Mouse (Mus musculus) urinary bladder, postnatal 10 days (tissue): ENCODE measurements at regions not wholly inside any gene's neighbourhood (a gene's known extent, or its start where the extent isn't known, plus 50 kb on each side); places are given as distances from the start of the nearest gene placed in this dataset.
A peak's percentile ranks its signal among the peaks of the same experiment; 100 is the strongest.

Experiments
- DNase-seq: peaks from one replicate; pipeline ENCODE4 v3.0.0; 2022; ENCODE audit warnings: low spot score

- peak; percentile 11 for DNase-seq
Observed at GRCm38 (mm10) chr9:41766533-41766920, 357.6 kb downstream of the Sorl1 start.

- no peak for DNase-seq
Observed at GRCm38 (mm10) chr9:41765816-41766532, 358.1 kb downstream of the Sorl1 start.

DNA sequence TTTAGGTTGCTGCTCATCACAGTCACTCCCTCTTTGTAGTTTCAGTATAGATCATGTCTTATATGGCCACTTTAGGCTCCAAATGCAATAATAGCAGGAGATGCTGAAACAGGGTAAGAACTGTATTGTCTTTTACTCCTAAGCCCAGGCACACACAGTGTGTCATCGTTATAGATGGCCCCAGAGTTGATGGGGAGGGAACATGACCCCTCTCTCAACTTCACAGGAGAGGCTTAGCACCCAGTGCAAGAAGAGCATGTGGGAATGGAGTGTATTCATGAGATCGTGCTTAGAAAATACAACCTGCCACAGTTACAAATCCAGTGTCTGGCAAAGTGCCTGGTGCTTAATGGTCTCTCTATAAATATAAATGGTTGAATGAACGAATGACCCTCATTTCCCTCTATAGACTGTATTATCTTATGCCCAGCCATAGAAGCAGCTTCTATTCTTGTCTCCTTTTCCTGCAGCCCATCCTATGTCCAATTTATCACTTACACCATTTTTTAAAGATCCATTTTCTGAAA is 363.0 kb downstream of the Sorl1 start:
- DNase-seq = no peak

DNA sequence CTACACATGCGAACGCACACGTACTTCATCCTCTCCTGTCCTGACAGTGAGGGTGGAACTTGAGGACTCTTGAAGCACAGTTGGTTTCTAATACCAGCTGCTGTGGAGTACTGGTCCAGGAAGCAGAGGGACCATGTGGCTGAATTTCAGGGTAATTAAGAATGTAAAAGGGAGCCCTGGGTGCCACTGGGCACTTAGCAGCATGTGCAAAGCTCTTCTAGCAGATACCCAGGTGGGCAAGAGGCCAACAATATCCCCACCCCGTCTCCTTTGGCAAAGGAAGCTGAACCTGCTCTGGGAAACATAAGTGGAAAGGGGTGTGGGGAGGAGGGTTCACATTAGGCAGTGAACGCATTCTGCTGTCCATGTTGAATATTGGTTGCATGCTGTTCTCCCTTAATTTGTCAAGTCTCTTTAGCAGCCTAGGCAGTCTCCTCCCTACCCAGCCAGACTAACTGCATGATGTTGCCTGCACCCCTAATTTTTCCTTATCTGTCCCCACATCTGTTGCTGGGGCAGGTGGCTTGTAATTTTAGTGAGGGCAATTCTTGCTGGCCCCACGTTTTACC is 369.6 kb downstream of the Sorl1 start:
- no peak for DNase-seq

DNA sequence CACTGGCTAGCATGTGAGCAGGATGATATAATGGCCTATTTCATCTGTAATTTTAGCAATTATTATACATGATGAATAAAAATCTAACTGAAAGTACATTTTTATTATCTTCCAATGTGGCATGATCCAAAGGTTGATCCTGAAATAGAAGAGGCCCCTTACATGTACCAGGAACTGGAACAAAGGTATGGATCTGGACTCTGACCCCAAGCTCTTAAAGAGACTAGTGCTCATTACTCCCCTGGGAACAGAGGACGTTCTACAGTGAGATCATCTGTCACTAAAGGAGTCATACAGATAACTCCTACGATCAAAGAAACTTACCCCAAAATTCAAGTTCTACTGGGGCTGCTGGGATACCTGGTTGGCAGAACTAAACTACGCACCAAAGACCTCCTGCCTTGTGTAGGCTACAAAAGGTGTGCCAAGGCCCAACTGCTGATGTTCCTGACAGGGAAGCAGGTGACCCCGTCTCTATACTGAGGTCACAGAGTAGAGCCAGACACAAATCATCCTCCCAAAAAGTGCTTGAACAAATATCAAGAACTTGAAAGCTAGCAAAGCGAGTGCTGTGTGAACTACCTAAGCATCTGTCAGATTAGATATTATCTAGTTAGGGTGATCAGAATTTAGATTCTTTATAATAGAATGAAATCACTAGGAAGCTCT is 378.0 kb downstream of the Sorl1 start:
- DNase-seq = no peak

- DNase-seq = no peak
Observed at GRCm38 (mm10) chr9:41741500-41741899, 382.6 kb downstream of the Sorl1 start.

DNA sequence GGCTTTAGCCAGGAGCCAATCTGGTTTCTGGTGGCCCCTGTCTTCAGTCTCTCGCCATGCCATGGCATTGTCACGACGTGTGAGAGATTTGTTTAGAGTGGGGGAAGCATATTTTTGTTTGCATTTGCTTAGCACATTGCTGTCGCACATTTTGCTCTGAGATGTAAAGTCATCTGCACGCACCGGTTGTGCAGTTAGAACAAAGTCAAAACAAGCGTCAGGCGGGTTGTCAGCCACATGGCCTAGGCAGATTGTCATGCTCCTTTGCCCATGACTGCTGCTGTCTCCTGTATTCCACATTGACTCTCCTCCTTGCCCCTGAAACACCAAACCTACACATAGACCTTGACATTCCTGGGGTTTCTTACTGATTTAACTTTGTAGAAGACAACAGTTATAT is 383.6 kb downstream of the Sorl1 start:
- DNase-seq = no peak

GRCm38 (mm10) chr9:41737671-41738070 is 386.4 kb downstream of the Sorl1 start:
- no peak for DNase-seq

GRCm38 (mm10) chr9:41736881-41737280 is 387.2 kb downstream of the Sorl1 start:
- DNase-seq = no peak

- no peak for DNase-seq
Observed at GRCm38 (mm10) chr9:41736234-41736859, 387.8 kb downstream of the Sorl1 start.

DNA sequence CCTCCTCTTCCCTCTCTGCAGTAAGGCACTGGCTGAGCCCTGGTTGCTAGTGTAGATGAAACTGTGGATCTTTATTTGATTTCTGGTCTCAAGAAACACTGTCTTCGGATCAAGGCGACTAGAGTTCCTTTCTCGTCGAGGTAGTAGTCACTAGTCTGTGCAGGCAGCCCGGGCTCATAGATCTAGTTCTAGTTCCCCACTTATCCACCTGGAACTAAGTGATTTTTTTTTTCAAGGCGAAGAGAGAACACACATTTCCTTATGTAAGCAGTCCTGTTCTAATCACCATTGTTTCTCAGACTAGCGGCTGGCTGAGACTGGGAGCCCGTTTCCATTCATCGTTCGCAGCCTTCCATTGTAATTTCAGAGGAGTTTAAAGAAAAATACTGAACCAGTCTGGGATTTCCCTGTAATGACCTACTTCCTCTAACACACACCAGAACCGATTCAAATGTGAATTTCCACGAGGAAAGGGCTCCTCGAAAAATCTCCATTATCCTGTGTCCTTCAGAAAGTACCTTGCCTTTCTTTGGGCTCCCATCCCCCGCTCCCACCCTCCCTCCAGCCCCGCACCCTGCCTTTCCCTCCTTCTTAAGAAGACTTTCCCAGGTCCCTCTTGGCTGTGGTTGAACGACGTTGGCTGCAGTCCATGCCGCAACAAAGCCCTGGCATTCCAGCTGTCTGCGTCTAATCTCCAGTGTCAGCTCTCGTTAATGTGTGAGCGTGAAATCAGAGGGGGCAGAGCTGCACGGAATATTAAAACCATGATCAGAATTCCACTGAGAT is 388.5 kb downstream of the Sorl1 start:
- no peak for DNase-seq

- no peak for DNase-seq
Observed at GRCm38 (mm10) chr9:41734925-41735447, 389.1 kb downstream of the Sorl1 start.

DNA sequence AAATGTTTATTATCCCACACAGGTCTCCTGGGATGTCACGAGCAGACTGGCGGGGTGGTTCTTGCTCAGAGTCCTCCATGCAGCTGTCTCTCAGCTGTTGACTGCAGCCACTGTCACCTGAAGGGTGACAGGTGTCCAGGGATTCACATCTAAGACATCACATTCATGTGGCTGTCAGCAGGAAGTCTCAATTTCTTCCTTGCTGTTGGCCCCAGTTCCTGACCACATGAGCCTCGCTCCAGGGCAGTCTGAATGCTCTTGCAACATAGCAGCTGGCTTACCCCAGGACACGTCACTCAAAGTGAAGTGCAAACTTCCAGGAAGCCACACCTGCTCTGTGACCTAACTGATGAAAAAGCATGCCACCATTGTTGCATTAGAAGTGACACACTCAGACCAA is 402.5 kb downstream of the Sorl1 start:
- DNase-seq = no peak

- DNase-seq = no peak
Observed at GRCm38 (mm10) chr9:41715231-41715630, 408.9 kb downstream of the Sorl1 start.

DNA sequence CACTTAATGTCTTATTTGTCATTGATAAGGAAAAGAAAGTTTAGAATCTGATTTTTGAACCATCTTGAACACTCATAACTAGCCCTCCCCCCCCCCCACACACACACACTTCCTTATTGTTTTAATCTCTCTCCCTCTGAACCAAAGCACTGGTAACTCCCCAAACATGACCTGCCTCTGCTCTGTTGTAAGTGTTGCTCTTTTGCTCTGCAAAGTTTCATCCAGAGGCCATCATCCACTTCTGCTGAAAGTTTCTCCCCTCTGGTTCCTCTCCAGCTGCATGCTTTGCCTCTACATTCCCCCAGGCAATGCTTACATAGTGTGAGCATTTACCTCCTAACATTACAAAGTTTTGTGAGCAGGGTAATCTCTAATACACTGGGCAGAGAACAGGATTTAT is 418.1 kb downstream of the Sorl1 start:
- DNase-seq = no peak

- DNase-seq = no peak
Observed at GRCm38 (mm10) chr9:41705461-41705903, 418.6 kb downstream of the Sorl1 start.

DNA sequence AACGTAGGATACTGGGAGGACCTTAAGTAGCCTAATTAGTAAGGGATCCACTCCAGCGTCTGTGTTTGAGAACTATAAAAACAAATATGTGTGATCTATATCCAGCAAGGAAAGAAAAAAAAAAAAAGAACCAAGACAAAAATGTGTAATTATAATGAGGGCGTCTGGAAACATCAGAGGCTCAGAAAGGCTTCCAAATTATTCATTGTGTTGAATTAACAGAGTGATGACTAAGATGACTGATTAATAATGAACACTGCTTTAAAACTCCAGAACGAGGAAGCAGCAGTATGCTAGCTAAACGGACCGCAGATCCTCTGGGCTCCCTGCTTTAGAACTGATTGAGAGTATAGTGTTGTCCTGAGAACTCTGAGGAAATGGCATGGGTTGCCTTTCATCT is 421.0 kb downstream of the Sorl1 start:
- DNase-seq = no peak

GRCm38 (mm10) chr9:41700683-41701082 is 423.4 kb downstream of the Sorl1 start:
- DNase-seq = no peak

- DNase-seq = no peak
Observed at GRCm38 (mm10) chr9:41699031-41699430, 425.1 kb downstream of the Sorl1 start.

DNA sequence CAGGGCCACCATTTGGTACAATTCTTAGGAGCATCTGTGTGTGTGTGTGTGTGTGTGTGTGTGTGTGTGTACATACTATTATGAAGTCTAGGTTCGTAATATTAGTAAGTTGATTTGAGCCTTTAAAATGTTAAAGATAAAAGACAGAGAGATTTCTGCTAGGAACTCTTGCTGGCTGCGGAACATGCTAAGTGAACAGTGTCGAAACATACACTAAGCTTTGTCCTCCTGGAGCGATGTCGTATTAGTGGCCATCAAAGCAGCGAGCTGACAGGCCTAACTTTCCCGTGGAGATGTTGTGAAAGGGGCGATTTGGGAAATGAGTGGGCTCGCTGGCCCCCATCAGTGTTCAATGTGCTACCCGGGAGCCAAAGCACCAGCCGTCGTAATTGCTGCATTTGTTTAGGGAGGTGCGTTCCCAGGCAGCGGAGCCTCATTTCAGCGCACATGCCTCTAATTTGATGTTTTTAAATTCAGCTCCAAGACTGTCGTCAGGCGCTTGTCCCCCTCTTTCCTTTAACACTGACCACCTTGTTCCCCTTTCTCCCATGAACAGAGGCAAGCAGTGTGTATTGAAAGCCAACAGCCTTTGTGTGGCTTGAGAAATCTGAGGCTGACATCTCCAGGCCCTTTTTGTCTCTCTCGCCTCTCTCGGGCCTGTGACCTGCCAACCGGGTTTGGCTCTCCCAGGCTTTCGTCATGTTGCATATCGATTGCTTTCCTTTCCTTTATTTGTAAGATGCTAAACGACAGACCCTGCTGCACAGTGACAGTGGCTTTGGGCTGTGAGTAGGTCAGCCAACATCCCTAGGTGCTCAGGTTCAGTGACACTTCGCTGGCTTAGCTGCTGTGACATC is 426.3 kb downstream of the Sorl1 start:
- DNase-seq = no peak

- no peak for DNase-seq
Observed at GRCm38 (mm10) chr9:41697160-41697559, 426.9 kb downstream of the Sorl1 start.
